Mouse (Mus musculus) forebrain, embryonic 15.5 days (tissue): ENCODE data around the gene Paf1. TPM values are rescaled to one million over a fixed set of nuclear protein-coding genes. Genes with fewer than 3 reads are reported as not detected.

ENCODE experiments used
- ATAC-seq: fragments of 200-750 bp; cut with Nextera tagmentation; replicated peaks from 2 replicates; pipeline ENCODE4 v1.8.0; 2017; ENCODE audit warnings: mild to moderate bottlenecking, moderate TSS enrichment, moderate library complexity
- H3K27ac ChIP-seq: fragments of 300-500 bp; sonication (generic); replicated peaks from 2 replicates; pipeline ENCODE4 v1.5.1; 2015; ENCODE audit warnings: mild to moderate bottlenecking, inconsistent platforms
- H3K27me3 ChIP-seq: fragments of 300-500 bp; sonication (generic); 2 replicates; pipeline ENCODE4 v1.6.1; 2015; ENCODE audit warnings: inconsistent platforms
- H3K36me3 ChIP-seq: fragments of 300-500 bp; sonication (generic); 2 replicates; pipeline ENCODE4 v1.6.1; 2015; ENCODE audit warnings: mild to moderate bottlenecking, inconsistent platforms
- H3K4me1 ChIP-seq: fragments of 300-500 bp; sonication (generic); 2 replicates; pipeline ENCODE4 v1.6.1; 2015; ENCODE audit warnings: inconsistent platforms
- H3K4me2 ChIP-seq: fragments of 300-500 bp; sonication (generic); replicated peaks from 2 replicates; pipeline ENCODE4 v1.6.1; 2015; ENCODE audit warnings: mild to moderate bottlenecking, inconsistent platforms
- H3K4me3 ChIP-seq: fragments of 300-500 bp; sonication (generic); 2 replicates; pipeline ENCODE4 v1.5.1; 2015; ENCODE audit warnings: mild to moderate bottlenecking, inconsistent platforms
- H3K9ac ChIP-seq: fragments of 300-500 bp; sonication (generic); replicated peaks from 2 replicates; pipeline ENCODE4 v1.6.1; 2015; ENCODE audit warnings: mild to moderate bottlenecking, inconsistent platforms
- H3K9me3 ChIP-seq: fragments of 300-500 bp; sonication (generic); 2 replicates; pipeline ENCODE4 v1.6.1; 2016; ENCODE audit warnings: inconsistent platforms
- WGBS: fragments of 180-500 bp; shearing (Covaris S2); methylation state at CpG from one replicate; pipeline ENCODE4 v1.1.7; 2015; ENCODE audit warnings: mixed read lengths; 5-methylcytosine and 5-hydroxymethylcytosine counted together
- polyA plus RNA-seq: library from polyadenylated mRNA; unstranded; fragments of >200 nt; fragmentation: Nextera tagmentation; extraction: Ambion mirVana; gene quantifications from 2 replicates; pipeline ENCODE4 v1.2.1, GENCODE M21; 2015

Gene Paf1
- polyA plus RNA-seq, 1 experiment from 2014 or later = 106 TPM

DNA sequence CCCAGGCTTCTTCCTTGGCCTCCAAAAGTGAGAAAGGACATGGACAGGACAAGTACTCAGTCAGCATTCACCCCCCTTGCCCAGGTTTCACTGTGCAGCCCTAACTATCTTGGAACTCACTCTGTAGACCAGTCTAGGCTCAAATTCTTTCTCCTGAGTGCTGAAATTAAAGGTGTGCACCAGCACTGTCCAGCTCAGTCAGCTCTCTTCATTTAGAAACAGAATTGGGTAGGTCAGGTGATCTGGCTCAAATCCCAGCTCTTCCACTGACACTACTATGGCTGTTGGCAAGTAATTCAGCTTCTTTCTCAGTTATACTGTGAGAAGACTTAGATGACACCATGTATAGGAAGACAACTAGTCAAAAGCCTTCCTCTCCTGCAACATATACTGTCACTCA lies 35.0 kb downstream of the Paf1 start:
- no peak for ATAC-seq
- H3K4me1 ChIP-seq = peaks cover 10% of the 10 kb centered on the region
- no peak overlapping the region for H3K27ac ChIP-seq
- H3K4me3 ChIP-seq = no peak overlapping the region
- H3K36me3 ChIP-seq = peaks cover 11% of the 10 kb centered on the region
- no peaks in the 10 kb centered on the region for H3K27me3 ChIP-seq
- no peak overlapping the region for H3K9ac ChIP-seq
- H3K4me2 ChIP-seq = no peak overlapping the region
- H3K9me3 ChIP-seq = no peaks in the 10 kb centered on the region

GRCm38 (mm10) chr7:28430512-28430911 lies 37.8 kb downstream of the Paf1 start:
- H3K9ac ChIP-seq = no peak overlapping the region
- H3K36me3 ChIP-seq = 0 out of 2 replicates have a peak, but pooled peaks cover 3% of the 10 kb centered on the region
- WGBS = 87% methylated on average over 1 of the region's 1 CpGs
- no peaks in the 10 kb centered on the region for H3K27me3 ChIP-seq
- H3K27ac ChIP-seq = no peak overlapping the region
- H3K9me3 ChIP-seq = no peaks in the 10 kb centered on the region
- no peak overlapping the region for H3K4me3 ChIP-seq
- no peak for ATAC-seq
- H3K4me1 ChIP-seq = peaks cover 37% of the 10 kb centered on the region
- H3K4me2 ChIP-seq = no peak overlapping the region

DNA sequence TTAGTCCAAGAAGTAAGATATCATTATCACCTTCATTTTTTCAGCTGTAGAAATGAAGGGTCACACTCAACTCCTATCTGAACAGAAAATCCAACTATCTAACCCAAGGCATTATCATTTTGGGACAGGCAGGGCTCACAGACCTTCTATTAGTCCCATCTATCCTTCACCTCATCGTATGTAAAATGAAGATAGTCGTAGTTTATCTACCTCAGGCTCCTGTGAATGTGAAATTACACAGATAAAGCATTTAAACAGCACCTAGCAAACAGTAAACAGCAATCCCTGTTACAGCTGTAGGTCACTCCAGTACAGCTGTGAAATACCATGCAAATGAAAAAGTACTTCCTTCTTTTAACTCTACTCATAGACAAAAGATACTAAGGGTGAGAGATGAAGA lies 39.5 kb downstream of the Paf1 start:
- Histone ChIP-seq H3K27me3 (no peaks in the 10 kb centered on the region), H3K9me3 (no peaks in the 10 kb centered on the region), H3K4me3 (no peak overlapping the region), H3K27ac (no peak overlapping the region), H3K36me3 (0 out of 2 replicates have a peak, but pooled peaks cover 3% of the 10 kb centered on the region), H3K4me1 (peaks cover 40% of the 10 kb centered on the region), H3K4me2 (no peak overlapping the region), H3K9ac (no peak overlapping the region)
- 96% methylated on average over 2 of the region's 2 CpGs for WGBS
- ATAC-seq = no peak

- peak overlapping the region; percentile 83 for H3K4me2 ChIP-seq
- peak; percentile 24 for ATAC-seq
- peak overlapping the region; percentile 80 for H3K27ac ChIP-seq
- H3K9me3 ChIP-seq = no peaks in the 10 kb centered on the region
- under 1% methylated on average over 33 of the region's 70 CpGs for WGBS
- H3K27me3 ChIP-seq = no peaks in the 10 kb centered on the region
- peaks cover 42% of the 10 kb centered on the region for H3K4me1 ChIP-seq
- peak overlapping the region; percentile 70 for H3K4me3 ChIP-seq
- H3K36me3 ChIP-seq = 0 out of 2 replicates have a peak, but pooled peaks cover 3% of the 10 kb centered on the region
- H3K9ac ChIP-seq = peak overlapping the region; percentile 80
Measured at GRCm38 (mm10) chr7:28435660-28436259, 43.0 kb downstream of the Paf1 start.

- Histone ChIP-seq H3K36me3 (0 out of 2 replicates have a peak, but pooled peaks cover 3% of the 10 kb centered on the region), H3K9me3 (no peaks in the 10 kb centered on the region), H3K4me3 (peak overlapping the region; percentile 70), H3K4me1 (peaks cover 42% of the 10 kb centered on the region), H3K27ac (peak overlapping the region; percentile 80), H3K4me2 (peak overlapping the region; percentile 63), H3K9ac (peak overlapping the region; percentile 80), H3K27me3 (no peaks in the 10 kb centered on the region)
- WGBS = under 1% methylated on average over 45 of the region's 64 CpGs
- peak; percentile 98 for ATAC-seq
Measured at GRCm38 (mm10) chr7:28436271-28436904, 43.6 kb downstream of the Paf1 start.

DNA sequence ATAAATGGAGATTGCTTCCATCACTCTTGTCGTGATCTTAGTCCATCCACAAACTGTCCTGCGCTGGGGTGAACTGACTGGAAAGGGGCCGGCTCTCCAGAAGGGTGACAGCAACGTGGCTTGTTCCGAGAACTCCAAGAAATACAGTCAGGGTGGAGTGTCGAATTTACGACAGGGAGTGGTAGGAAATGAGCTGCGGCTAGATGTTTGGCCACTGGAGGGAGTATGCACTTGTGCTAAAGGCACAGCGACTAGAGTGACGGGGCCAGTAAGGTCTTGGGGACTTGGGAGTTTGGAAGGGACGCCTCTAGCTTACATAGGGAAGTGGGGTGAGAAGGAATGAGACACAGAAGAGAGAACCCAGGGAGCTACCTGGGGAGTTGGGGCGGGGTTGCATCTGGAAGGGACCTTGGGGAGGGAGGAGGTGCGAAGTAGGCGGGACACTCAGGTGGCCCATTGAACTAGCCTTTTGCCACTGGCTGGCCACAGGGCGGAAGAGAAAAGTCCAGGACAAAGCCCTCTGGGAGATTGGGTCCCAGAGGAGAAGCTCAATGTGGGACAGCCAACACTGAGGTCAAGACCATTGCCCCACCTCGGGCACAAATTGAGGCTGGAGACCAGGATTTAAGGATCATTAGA lies 44.3 kb downstream of the Paf1 start, which contains the start of gene Gmfg:
TSS of gene Gmfg (plus strand) at position 516 of the 639 bp plus-strand sequence.
- peaks cover 39% of the 10 kb centered on the region for H3K4me1 ChIP-seq
- 2% methylated on average over 16 of the region's 16 CpGs for WGBS
- H3K36me3 ChIP-seq = 0 out of 2 replicates have a peak, but pooled peaks cover 3% of the 10 kb centered on the region
- peak within 1 kb of the TSS; percentile 63 for H3K4me2 ChIP-seq
- peak within 1 kb of the TSS; percentile 80 for H3K27ac ChIP-seq
- H3K9me3 ChIP-seq = no peaks in the 10 kb centered on the region
- H3K27me3 ChIP-seq = no peaks in the 10 kb centered on the region
- no peak; the same call in none of the 2 replicates for ATAC-seq
- peak within 1 kb of the TSS; percentile 70 for H3K4me3 ChIP-seq
- peak within 1 kb of the TSS; percentile 67 for H3K9ac ChIP-seq

GRCm38 (mm10) chr7:28437964-28438363 lies 45.2 kb downstream of the Paf1 start:
- H3K27me3 ChIP-seq = no peaks in the 10 kb centered on the region
- no peak overlapping the region for H3K4me2 ChIP-seq
- no peaks in the 10 kb centered on the region for H3K9me3 ChIP-seq
- H3K27ac ChIP-seq = no peak overlapping the region
- no peak for ATAC-seq
- H3K9ac ChIP-seq = no peak overlapping the region
- H3K4me1 ChIP-seq = peaks cover 30% of the 10 kb centered on the region
- no peak overlapping the region for H3K4me3 ChIP-seq
- no peaks in the 10 kb centered on the region for H3K36me3 ChIP-seq

GRCm38 (mm10) chr7:28438771-28439170 lies 46.0 kb downstream of the Paf1 start:
- Histone ChIP-seq H3K9me3 (no peaks in the 10 kb centered on the region), H3K4me2 (no peak overlapping the region), H3K4me1 (peaks cover 22% of the 10 kb centered on the region), H3K27me3 (no peaks in the 10 kb centered on the region), H3K27ac (no peak overlapping the region), H3K4me3 (no peak overlapping the region), H3K9ac (no peak overlapping the region), H3K36me3 (no peaks in the 10 kb centered on the region)
- no peak for ATAC-seq
- 95% methylated on average over 2 of the region's 2 CpGs for WGBS

DNA sequence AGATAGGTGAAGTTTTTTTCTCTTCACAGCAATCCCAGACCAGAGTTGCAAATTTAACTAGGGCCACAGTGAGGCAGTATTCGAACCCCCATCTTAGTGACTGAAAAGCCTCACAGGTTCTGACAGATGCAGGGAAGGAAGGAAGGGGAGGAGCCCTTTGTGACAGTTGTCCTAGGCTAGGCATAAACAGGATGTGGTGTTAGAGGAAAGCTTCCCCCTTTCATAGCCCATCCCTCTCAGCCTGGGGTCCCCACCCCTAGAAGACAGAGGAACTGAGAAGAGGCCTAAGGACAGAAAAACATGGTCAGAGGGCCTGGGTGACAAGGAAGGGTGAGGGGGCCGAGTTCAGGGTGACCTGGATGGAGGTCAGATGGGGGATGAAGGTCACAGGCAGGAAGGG lies 48.0 kb downstream of the Paf1 start:
- 61% methylated on average over 2 of the region's 2 CpGs for WGBS
- Histone ChIP-seq H3K4me1 (peaks cover 4% of the 10 kb centered on the region; the same call in 1 of the 2 replicates), H3K36me3 (no peaks in the 10 kb centered on the region), H3K9ac (no peak overlapping the region), H3K4me2 (no peak overlapping the region), H3K27me3 (0 out of 2 replicates have a peak, but pooled peaks cover 1% of the 10 kb centered on the region), H3K4me3 (no peak overlapping the region), H3K9me3 (no peaks in the 10 kb centered on the region), H3K27ac (no peak overlapping the region)
- no peak for ATAC-seq

DNA sequence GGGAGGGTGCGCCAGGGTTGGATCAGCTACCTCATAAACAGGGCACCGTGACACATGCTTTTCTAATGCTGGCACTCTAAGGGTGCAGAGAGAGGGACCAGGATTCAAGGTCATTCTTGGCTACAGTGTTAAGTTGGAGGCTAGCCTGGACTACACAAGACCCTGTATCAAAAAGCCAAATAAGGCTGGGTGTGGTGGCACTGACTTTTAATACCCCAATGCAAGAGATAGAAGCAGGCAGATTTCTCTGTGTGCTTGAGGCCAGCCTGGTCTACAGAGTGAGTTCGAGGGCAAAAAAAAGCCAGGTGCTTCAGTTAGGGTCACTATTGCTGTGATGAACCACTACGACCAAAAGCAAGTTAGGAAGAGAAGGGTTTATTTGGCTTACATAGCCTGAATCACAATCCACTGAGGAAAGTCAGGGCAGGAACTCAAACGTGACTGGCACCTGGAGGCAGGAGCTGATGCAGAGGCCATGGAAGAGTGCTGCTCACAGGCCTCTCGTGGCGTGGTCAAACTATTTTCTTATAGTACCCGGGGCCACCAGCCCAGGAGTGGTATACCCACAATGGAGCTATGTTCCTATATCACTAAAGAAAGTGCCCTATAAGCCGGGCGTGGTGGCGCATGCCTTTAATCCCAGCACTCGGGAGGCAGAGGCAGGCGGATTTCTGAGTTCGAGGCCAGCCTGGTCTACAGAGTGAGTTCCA lies 49.2 kb downstream of the Paf1 start:
- no peak overlapping the region for H3K4me3 ChIP-seq
- H3K36me3 ChIP-seq = no peaks in the 10 kb centered on the region
- 91% methylated on average over 14 of the region's 14 CpGs for WGBS
- no peak for ATAC-seq
- no peaks in the 10 kb centered on the region for H3K9me3 ChIP-seq
- H3K4me2 ChIP-seq = no peak overlapping the region
- H3K9ac ChIP-seq = no peak overlapping the region
- H3K4me1 ChIP-seq = peaks cover 4% of the 10 kb centered on the region; the same call in 1 of the 2 replicates
- 0 out of 2 replicates have a peak, but pooled peaks cover 3% of the 10 kb centered on the region for H3K27me3 ChIP-seq
- no peak overlapping the region for H3K27ac ChIP-seq

- Histone ChIP-seq H3K9ac (no peak overlapping the region), H3K27ac (no peak overlapping the region), H3K4me3 (no peak overlapping the region), H3K9me3 (no peaks in the 10 kb centered on the region), H3K36me3 (no peaks in the 10 kb centered on the region), H3K27me3 (0 out of 2 replicates have a peak, but pooled peaks cover 3% of the 10 kb centered on the region), H3K4me1 (no peaks in the 10 kb centered on the region; the same call in 1 of the 2 replicates), H3K4me2 (no peak overlapping the region)
- 51% methylated on average over 4 of the region's 4 CpGs for WGBS
- ATAC-seq = no peak
Measured at GRCm38 (mm10) chr7:28442688-28443087, 49.9 kb downstream of the Paf1 start.
